Mouse (Mus musculus) liver, adult (tissue): Measurements from ENCODE around the gene Spata32.

Source experiments
- GATA4 ChIP-seq: IDR thresholded peaks from 2 replicates; pipeline ENCODE4 v1.6.1; 2014; ENCODE audit warnings: mild to moderate bottlenecking, low read length; ENCODE audit not compliant: insufficient replicate concordance

Spata32 gene

DNA sequence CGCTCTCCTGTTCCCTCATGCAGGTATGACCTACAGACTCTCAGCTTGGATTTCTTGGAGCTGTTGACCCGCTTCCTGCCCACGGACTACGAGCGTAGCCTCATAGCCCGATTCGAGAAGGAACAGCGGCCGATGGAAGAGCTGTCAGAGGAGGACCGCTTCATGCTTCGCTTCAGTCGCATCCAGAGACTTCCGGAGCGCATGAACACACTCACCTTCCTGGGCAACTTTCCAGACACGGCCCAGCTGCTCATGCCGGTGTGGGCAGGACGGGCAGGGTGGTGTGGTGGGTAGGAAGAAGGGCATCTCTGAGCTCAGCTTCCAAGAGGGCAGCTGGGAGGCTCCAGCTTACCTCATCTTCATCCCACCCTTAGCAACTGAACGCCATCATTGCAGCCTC lies 23.0 kb downstream of the Spata32 start:
- TF ChIP-seq GATA4, result no peak

- no peak for TF ChIP-seq GATA4
Measured at GRCm38 (mm10) chr11:103193825-103194168, 24.4 kb downstream of the Spata32 start.

DNA sequence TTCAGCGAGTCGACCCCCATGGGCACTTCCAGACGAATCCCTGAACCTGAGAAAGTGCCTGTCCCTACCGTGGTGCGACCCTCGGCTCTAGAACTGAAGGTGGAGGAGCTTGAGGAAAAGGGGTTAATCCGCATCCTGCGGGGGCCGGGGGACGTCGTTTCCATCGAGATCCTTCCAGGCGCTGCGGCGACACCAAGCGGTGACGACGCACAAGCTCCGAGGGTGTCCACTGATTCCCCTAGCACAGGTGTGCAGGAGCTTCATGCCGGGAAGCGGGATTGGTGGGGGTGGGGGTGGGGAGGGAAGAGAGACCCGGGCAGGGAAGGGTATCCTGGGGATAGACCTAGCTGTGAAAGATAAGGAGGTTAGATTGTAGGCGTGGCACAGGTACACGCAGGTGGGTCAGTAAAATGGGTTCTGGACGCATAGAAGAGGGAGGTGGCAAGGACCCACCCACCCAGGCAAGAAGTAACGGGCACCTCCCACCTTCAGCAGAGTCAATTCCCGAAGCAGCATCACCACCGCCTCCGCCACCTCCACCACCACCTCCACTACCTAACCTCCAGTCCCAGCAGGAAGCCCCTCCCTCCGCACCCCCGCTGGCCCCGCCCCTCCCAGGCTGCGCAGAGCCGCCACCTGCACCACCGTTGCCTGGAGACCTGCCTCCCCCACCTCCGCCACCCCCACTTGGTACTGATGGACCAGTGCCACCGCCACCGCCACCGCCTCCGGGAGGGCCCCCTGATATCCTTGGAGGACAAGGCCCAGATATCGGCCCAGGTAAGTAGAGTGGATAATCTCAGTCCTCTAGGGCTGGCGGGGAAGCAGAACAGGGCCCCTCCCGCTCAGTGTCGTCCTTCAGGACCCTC lies 25.0 kb downstream of the Spata32 start:
- TF ChIP-seq GATA4, result no peak

DNA sequence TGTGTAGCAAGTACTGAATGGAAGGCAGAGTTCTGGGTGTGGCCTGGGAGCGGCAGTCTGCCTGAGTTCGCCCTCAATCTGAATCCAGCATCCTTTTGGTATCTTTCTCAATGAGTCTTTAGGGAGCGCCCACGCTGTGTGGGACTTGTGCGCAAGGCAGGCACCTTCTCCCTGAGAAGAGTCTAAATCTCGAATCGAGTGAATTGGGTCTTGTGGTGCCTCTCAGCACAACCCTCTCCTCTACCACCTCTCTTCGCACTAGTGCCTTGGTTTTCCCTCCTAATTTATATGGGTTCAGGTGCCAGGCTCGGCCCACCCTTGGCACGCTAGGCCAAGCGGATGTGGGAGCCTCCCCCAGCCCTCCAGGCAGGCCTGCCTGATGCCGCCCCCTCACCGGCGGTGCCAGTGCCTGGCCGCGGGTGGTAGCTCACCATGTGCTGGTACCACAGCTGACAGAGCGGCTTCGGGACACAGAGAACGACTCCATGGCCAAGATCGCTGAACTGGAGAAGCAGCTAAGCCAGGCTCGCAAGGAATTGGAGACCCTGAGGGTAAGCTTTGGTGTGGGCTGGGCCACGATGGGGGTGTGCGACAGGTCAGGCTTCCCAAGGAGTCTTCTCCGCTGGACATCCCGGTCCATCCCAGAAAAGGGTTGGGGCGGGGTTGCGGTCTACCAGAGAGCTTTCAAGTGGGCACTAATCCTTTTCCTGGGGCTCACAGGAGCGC lies 25.8 kb downstream of the Spata32 start:
- no peak for TF ChIP-seq GATA4

- no peak for TF ChIP-seq GATA4
Measured at GRCm38 (mm10) chr11:103184891-103185290, 33.3 kb downstream of the Spata32 start.

DNA sequence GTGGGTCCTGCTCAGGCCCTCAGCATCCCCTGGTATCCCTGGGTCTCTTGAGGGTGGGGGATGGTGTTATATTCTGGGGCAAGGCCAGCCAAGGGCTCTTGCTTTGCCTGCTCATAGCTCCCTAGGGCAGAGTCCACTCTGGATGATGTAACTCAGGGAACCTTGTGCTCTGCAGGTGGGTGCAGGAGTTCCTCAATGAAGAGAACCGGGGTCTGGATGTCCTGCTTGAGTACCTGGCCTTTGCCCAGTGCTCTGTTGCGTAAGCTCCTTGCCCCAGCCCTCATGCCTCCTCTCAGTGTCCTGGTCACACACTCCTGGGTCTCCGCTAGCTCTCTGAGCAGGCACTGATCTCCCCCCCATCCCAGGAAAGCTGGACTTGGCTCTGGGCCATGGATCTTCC lies 36.3 kb downstream of the Spata32 start:
- TF ChIP-seq GATA4, result no peak

DNA sequence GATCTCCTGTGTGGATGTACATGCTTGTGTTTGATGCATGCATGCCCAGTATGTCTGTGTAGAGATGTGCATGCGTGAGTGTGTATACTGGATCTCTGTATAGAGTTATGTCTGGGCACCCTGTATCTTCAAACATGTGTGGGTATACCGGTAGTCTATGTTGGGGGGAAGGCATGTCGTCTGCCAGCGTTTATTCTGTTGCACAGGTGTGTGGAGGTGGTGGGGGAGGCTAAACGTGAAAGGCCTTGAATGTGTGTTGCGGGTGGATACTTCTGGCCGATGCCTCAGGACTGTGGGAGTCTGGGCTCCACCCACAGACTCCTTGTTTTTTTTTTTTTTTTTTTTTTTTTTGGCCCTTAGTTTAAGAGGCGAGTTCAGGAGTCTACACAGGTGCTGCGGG lies 36.9 kb downstream of the Spata32 start:
- no peak for TF ChIP-seq GATA4

DNA sequence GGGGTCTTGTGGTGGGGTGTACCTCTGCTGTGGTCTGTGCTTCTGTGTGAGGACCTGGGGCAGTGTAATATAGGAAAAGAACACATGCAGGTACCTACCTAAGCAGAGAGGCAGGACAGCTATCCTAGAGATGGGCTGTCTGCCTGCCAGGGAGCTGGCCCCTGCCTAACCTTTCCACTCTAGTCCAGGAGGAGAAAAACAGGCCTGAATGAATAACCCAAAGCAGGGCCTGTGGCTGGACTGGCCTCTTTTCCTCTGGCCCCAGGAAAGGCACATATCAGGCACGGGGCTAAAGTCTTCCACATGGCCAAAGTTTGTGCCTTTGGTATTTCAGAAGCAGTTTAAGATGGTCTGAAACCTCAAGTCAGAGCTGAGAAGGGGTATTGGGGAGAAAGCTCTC lies 37.8 kb downstream of the Spata32 start:
- no peak for TF ChIP-seq GATA4

- no peak for TF ChIP-seq GATA4
Measured at GRCm38 (mm10) chr11:103178748-103179147, 39.5 kb downstream of the Spata32 start.

DNA sequence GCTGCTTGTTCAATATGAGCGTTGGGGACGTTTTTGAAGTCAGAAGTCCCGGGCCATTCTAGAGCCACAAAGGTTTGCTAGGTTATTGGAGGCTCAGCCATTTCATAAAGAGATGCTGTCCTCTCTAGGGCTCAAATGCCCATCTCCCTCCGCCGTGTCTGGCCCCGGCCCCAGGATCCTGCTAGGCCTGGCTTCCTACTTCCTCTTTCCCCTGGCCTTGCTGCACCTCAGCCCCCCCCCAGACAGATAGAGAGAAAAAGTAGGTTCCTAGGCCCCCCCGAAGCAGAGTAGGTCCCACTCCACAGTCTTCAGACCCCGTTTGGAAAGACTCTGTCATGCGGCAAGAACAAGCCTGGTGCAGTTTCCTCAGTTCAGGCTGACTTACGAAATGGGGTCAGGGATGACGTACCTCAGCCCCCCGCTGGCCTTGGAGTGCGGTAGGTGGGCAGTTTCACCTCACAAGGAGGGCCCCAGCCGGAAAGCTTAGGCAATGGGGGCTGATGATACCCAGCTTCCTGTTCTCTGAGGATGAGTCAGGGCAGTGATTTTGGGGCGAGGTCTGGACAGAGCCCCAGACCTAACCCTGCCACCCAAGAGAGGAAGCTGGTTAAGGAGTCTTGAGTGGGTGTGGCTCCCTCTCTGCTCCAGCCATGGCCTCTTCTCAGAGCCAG lies 40.3 kb downstream of the Spata32 start:
- no peak for TF ChIP-seq GATA4

GRCm38 (mm10) chr11:103177216-103177615 lies 41.0 kb downstream of the Spata32 start:
- TF ChIP-seq GATA4, result no peak

DNA sequence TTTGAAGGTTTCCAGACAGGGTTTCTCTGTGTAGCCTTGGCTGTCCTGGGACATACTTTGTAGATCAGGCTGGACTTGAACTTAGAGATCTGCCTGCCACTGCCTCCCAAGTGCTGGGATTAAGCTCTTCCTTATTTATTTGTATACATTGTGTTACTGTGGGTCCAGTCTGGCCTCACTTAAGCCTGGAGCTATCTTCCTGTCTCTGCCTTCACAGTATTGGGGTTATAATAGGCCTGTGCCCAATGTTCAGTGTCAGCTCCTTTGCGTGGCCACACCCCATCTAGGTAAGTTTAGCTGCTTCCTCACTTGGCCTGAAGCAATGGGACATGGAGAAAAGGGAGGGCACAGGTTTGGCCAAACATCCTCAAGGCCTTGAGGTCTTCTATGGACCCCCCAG lies 41.7 kb downstream of the Spata32 start:
- no peak for TF ChIP-seq GATA4

DNA sequence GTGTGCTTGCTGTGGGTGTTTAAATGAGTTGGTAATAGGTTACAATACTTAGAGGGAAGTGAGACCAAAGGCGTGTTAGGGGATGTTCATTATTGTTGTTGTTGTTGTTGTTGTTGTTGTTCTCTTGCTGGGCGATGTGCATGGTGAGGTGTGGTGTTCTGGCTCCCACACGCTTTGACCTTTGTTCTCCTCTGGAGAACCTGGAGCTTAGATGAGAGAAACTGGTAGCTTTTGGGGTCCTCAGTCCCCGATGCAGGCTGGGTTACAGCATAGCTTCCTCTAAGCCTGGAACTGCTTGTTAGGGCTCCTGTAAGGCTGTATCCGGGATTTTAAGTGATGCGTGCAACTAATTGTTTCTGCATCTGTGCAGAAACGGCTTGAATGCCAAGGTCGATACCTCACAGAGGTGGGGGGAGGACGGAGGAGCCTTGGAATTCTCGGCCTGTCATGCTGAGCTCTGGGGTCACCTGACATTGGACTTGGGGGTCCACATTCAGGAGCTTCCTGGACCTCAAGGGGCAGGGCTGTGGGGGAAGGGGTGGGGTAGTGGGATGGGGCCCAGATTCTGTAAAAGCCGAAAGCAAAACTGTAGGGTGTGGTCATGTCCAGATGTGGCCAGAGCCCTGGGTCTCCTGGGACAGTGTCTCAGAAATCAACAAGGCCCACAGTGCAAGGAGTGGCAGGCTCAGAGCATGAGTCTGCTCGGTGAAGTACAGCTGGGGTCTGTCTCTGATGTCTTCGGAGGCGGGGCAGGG lies 42.4 kb downstream of the Spata32 start:
- no peak for TF ChIP-seq GATA4

DNA sequence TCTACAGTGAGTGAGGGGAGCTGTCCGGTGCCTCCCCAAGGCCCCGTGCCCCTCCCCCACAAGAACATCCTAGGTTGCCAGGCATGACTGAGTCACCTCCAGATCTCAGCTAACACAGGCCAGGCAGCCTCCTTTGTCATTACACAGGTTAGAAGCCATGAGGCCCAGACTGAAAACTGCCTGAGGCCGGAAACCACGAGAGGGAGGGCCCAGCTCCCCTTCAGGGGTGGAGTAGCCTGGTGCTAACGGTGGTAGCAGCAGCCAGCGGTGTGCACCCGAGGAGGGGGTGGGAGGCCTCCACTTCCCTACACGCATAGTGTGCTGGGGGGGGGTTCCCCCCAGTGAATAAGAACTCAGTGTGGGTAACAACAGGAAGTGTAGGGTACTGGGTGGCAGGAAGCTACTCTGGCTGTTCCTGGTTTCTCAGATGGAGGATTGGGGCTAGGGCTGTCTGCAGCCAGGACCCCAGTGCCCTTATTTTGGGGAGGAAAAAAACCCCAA lies 43.3 kb downstream of the Spata32 start:
- TF ChIP-seq GATA4, result no peak

DNA sequence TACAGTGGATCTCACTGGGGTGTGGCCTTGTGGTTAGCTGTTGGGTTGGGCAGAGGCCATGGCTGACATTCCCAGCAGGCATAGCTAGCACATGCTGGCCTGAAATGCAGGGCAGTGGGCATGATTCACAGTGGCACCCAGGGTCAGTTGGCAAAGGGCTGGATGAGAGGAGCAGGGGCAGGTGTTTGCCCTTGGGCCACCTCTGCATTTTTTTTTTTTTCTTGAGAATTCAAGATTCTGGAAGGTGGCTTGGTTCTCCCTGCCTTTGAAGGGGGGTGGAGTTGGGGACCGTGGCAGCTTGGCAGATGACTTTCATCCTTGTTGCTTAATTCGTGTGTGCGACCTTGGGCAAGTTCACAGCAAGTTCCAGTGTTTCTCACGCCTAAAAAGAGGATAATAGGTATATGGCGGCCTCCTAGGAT lies 43.8 kb downstream of the Spata32 start:
- TF ChIP-seq GATA4, result no peak
